Mouse (Mus musculus): ENCODE measurements at regions not wholly inside any gene's neighbourhood (a gene's known extent, or its start where the extent isn't known, plus 50 kb on each side); places are given as distances from the start of the nearest gene placed in this dataset.

- no peaks in the 10 kb centered on the region for H3K4me1 ChIP-seq (ENCODE audit: control insufficient read depth, insufficient read depth, low read length)
- 55% methylated on average over 16 of the region's 16 CpGs for WGBS
- H3K27ac ChIP-seq (replicated peaks; ENCODE audit: insufficient read depth, low read depth, low read length): no peak overlapping the region
- DNase-seq (ENCODE audit: extremely low read depth, low read depth, low spot score): no peak
- no peaks in the 10 kb centered on the region for H3K36me3 ChIP-seq (ENCODE audit: control insufficient read depth, insufficient read depth, low read length)
- no peaks in the 10 kb centered on the region for H3K79me2 ChIP-seq (ENCODE audit: control insufficient read depth, insufficient read depth, low read length)
- no peaks in the 10 kb centered on the region for H3K27me3 ChIP-seq (ENCODE audit: control insufficient read depth, insufficient read depth, low read length)
- TF ChIP-seq POLR2A (IDR thresholded peaks at IDR 0.05; ENCODE audit: extremely low read depth, insufficient read depth, low read length): no peak
- TF ChIP-seq CTCF (IDR thresholded peaks at IDR 0.05; ENCODE audit: low read depth, low read length): no peak
- no peak overlapping the region for H3K9ac ChIP-seq (ENCODE audit: low read depth, low read length)
- no peak overlapping the region for H3K4me3 ChIP-seq (ENCODE audit: insufficient read depth, low read depth, low read length)
Observed at GRCm38 (mm10) chr10:17230040-17230818, 492.8 kb upstream of the Cited2 start.

DNA sequence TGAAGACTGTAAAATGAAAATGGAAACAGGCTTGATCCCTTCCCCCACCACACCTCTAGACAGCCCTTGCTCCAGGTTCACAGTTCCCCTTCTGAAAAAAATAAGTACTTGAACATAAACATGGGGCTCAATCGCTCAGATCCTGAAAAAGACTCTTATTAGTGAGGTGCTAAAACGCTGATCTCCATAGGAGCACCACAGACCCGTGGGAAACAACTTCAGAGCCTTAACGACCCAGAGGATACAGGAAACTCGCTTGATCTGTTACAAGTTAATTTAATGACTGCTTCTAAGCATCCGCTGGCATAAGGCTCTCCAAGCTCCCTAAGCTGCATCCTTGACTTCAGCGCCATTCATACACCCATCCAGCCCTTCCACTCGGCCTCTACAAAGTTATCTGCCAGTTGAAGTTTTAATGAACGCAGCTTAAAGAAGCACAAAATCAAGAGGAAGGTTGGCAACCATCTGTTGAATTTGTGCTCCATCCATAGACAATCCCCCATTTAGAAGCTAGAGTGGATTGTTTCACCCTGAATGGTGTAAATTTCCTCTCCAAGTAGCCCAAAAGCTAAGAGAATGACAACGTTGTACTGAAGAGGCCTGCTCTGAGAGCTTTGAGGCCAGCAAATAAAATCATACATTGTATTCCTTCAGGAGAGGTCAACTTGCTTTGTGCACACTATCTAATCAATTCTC, 486.9 kb upstream of the Cited2 start:
- Histone ChIP-seq H3K79me2 (ENCODE audit: control insufficient read depth, insufficient read depth, low read length) (no peaks in the 10 kb centered on the region), H3K27ac (replicated peaks; ENCODE audit: insufficient read depth, low read depth, low read length) (no peak overlapping the region), H3K4me1 (ENCODE audit: control insufficient read depth, insufficient read depth, low read length) (no peaks in the 10 kb centered on the region), H3K4me3 (ENCODE audit: insufficient read depth, low read depth, low read length) (no peak overlapping the region), H3K9ac (ENCODE audit: low read depth, low read length) (no peak overlapping the region), H3K27me3 (ENCODE audit: control insufficient read depth, insufficient read depth, low read length) (no peaks in the 10 kb centered on the region), H3K36me3 (ENCODE audit: control insufficient read depth, insufficient read depth, low read length) (no peaks in the 10 kb centered on the region)
- TF ChIP-seq CTCF (IDR thresholded peaks at IDR 0.05; ENCODE audit: low read depth, low read length) (no peak), POLR2A (IDR thresholded peaks at IDR 0.05; ENCODE audit: extremely low read depth, insufficient read depth, low read length) (no peak)
- WGBS: 65% methylated on average over 10 of the region's 10 CpGs
- DNase-seq (ENCODE audit: extremely low read depth, low read depth, low spot score): no peak

GRCm38 (mm10) chr10:17236761-17237160, 486.3 kb upstream of the Cited2 start:
- DNase-seq (ENCODE audit: extremely low read depth, low read depth, low spot score): no peak
- no peak overlapping the region for H3K4me3 ChIP-seq (ENCODE audit: insufficient read depth, low read depth, low read length)
- no peaks in the 10 kb centered on the region for H3K4me1 ChIP-seq (ENCODE audit: control insufficient read depth, insufficient read depth, low read length)
- no peaks in the 10 kb centered on the region for H3K36me3 ChIP-seq (ENCODE audit: control insufficient read depth, insufficient read depth, low read length)
- no peak overlapping the region for H3K27ac ChIP-seq (replicated peaks; ENCODE audit: insufficient read depth, low read depth, low read length)
- H3K79me2 ChIP-seq (ENCODE audit: control insufficient read depth, insufficient read depth, low read length): no peaks in the 10 kb centered on the region
- no peaks in the 10 kb centered on the region for H3K27me3 ChIP-seq (ENCODE audit: control insufficient read depth, insufficient read depth, low read length)
- 73% methylated on average over 2 of the region's 2 CpGs for WGBS
- TF ChIP-seq POLR2A (IDR thresholded peaks at IDR 0.05; ENCODE audit: extremely low read depth, insufficient read depth, low read length) (no peak), CTCF (IDR thresholded peaks at IDR 0.05; ENCODE audit: low read depth, low read length) (no peak)
- H3K9ac ChIP-seq (ENCODE audit: low read depth, low read length): no peak overlapping the region

- Histone ChIP-seq H3K27ac (replicated peaks; ENCODE audit: insufficient read depth, low read depth, low read length) (no peak overlapping the region), H3K9ac (ENCODE audit: low read depth, low read length) (no peak overlapping the region), H3K4me3 (ENCODE audit: insufficient read depth, low read depth, low read length) (no peak overlapping the region), H3K4me1 (ENCODE audit: control insufficient read depth, insufficient read depth, low read length) (no peaks in the 10 kb centered on the region), H3K79me2 (ENCODE audit: control insufficient read depth, insufficient read depth, low read length) (no peaks in the 10 kb centered on the region), H3K36me3 (ENCODE audit: control insufficient read depth, insufficient read depth, low read length) (no peaks in the 10 kb centered on the region), H3K27me3 (ENCODE audit: control insufficient read depth, insufficient read depth, low read length) (no peaks in the 10 kb centered on the region)
- TF ChIP-seq CTCF (IDR thresholded peaks at IDR 0.05; ENCODE audit: low read depth, low read length) (no peak), POLR2A (IDR thresholded peaks at IDR 0.05; ENCODE audit: extremely low read depth, insufficient read depth, low read length) (no peak)
- no peak for DNase-seq (ENCODE audit: extremely low read depth, low read depth, low spot score)
- WGBS: 85% methylated on average over 11 of the region's 11 CpGs
Observed at GRCm38 (mm10) chr10:17237463-17237862, 485.6 kb upstream of the Cited2 start.

- H3K27ac ChIP-seq (replicated peaks; ENCODE audit: insufficient read depth, low read depth, low read length): no peak overlapping the region
- no peak for TF ChIP-seq CTCF (IDR thresholded peaks at IDR 0.05; ENCODE audit: low read depth, low read length)
- no peak for TF ChIP-seq POLR2A (IDR thresholded peaks at IDR 0.05; ENCODE audit: extremely low read depth, insufficient read depth, low read length)
- DNase-seq (ENCODE audit: extremely low read depth, low read depth, low spot score): no peak
- H3K36me3 ChIP-seq (ENCODE audit: control insufficient read depth, insufficient read depth, low read length): no peaks in the 10 kb centered on the region
- no peaks in the 10 kb centered on the region for H3K79me2 ChIP-seq (ENCODE audit: control insufficient read depth, insufficient read depth, low read length)
- 90% methylated on average over 12 of the region's 12 CpGs for WGBS
- no peak overlapping the region for H3K4me3 ChIP-seq (ENCODE audit: insufficient read depth, low read depth, low read length)
- H3K9ac ChIP-seq (ENCODE audit: low read depth, low read length): no peak overlapping the region
- H3K4me1 ChIP-seq (ENCODE audit: control insufficient read depth, insufficient read depth, low read length): no peaks in the 10 kb centered on the region
- no peaks in the 10 kb centered on the region for H3K27me3 ChIP-seq (ENCODE audit: control insufficient read depth, insufficient read depth, low read length)
Observed at GRCm38 (mm10) chr10:17237918-17238850, 484.8 kb upstream of the Cited2 start.
